8 mouse cellular contexts compared by ENCODE assay signal in genomic region chr17:30007883-30008282, GRCm38 (mm10). TPM values are rescaled to one million over a fixed set of nuclear protein-coding genes. Genes with fewer than 3 reads are reported as not detected.
DNase-seq lines count a peak whose midpoint lies in the region; ATAC-seq and TF ChIP-seq lines count a peak whose summit lies in the region.

No protein-coding gene starts in this region.

- no peaks in the 10 kb centered on the region for H3K36me3 ChIP-seq in embryonic facial prominence, embryonic 12.5 days
- H3K36me3 ChIP-seq in embryonic facial prominence, embryonic 10.5 days (replicated peaks), result peaks cover 37% of the 10 kb centered on the region
- peaks cover 30% of the 10 kb centered on the region for H3K36me3 ChIP-seq in megakaryocyte, embryonic 14.5 days (replicated peaks; ENCODE audit: low read length)
- no peaks in the 10 kb centered on the region; the same call in 1 of the 2 replicates for H3K36me3 ChIP-seq in liver, embryonic 13.5 days
- H3K36me3 ChIP-seq in stomach, postnatal 0 days (ENCODE audit: control insufficient read depth, insufficient read depth, low read length), result no peaks in the 10 kb centered on the region

- no peaks in the 10 kb centered on the region for H3K9me3 ChIP-seq in embryonic facial prominence, embryonic 12.5 days
- H3K9me3 ChIP-seq in embryonic facial prominence, embryonic 10.5 days, result no peaks in the 10 kb centered on the region
- no peaks in the 10 kb centered on the region for H3K9me3 ChIP-seq in megakaryocyte, embryonic 14.5 days
- H3K9me3 ChIP-seq in liver, embryonic 13.5 days (replicated peaks), result no peaks in the 10 kb centered on the region
- no peaks in the 10 kb centered on the region for H3K9me3 ChIP-seq in stomach, postnatal 0 days (ENCODE audit: control insufficient read depth, low read length)

- DNase-seq in embryonic facial prominence, embryonic 10.5 days (ENCODE audit: low spot score), result no peak
- DNase-seq in liver, embryonic 13.5 days, result no peak
- DNase-seq in stomach, postnatal 0 days (ENCODE audit: low spot score), result peak; percentile 29
- no peak for DNase-seq in spleen, postnatal 36 days (ENCODE audit: low spot score in 2 of 2)
- no peak for DNase-seq in gastrocnemius, postnatal 4 days (ENCODE audit: low spot score in 2 of 2)

- H3K4me2 ChIP-seq in embryonic facial prominence, embryonic 12.5 days (replicated peaks), result peak overlapping the region; percentile 79
- peak overlapping the region; percentile 35 for H3K4me2 ChIP-seq in liver, embryonic 13.5 days
- peak overlapping the region; percentile 11; the same call in 1 of the 2 replicates for H3K4me2 ChIP-seq in stomach, postnatal 0 days (replicated peaks; ENCODE audit: low read depth)

- no peak for ATAC-seq in embryonic facial prominence, embryonic 12.5 days (ENCODE audit: insufficient number of reproducible peaks, insufficient read depth, low FRiP score, low TSS enrichment)
- no peak for ATAC-seq in megakaryocyte, adult 5-6 weeks (ENCODE audit: poor library complexity, severe bottlenecking)
- ATAC-seq in liver, embryonic 13.5 days (ENCODE audit: low read depth), result no peak
- no peak for ATAC-seq in stomach, postnatal 0 days (ENCODE audit: low FRiP score, low TSS enrichment)

- H3K27ac ChIP-seq in embryonic facial prominence, embryonic 12.5 days, result no peak overlapping the region
- H3K27ac ChIP-seq in embryonic facial prominence, embryonic 10.5 days (replicated peaks), result no peak overlapping the region
- peak overlapping the region; percentile 29; the same call in 1 of the 2 replicates for H3K27ac ChIP-seq in liver, embryonic 13.5 days
- H3K27ac ChIP-seq in stomach, postnatal 0 days (replicated peaks), result peak overlapping the region; percentile 71; the same call in 1 of the 2 replicates

- H3K4me1 ChIP-seq in embryonic facial prominence, embryonic 12.5 days, result peaks cover 40% of the 10 kb centered on the region
- H3K4me1 ChIP-seq in embryonic facial prominence, embryonic 10.5 days, result peaks cover 50% of the 10 kb centered on the region
- H3K4me1 ChIP-seq in megakaryocyte, embryonic 14.5 days, result peaks cover 59% of the 10 kb centered on the region
- peaks cover 50% of the 10 kb centered on the region for H3K4me1 ChIP-seq in liver, embryonic 13.5 days (replicated peaks)
- H3K4me1 ChIP-seq in stomach, postnatal 0 days (replicated peaks; ENCODE audit: control insufficient read depth, insufficient read depth), result peaks cover 13% of the 10 kb centered on the region; the same call in 1 of the 2 replicates

- H3K4me3 ChIP-seq in embryonic facial prominence, embryonic 12.5 days, result no peak overlapping the region
- no peak overlapping the region for H3K4me3 ChIP-seq in embryonic facial prominence, embryonic 10.5 days
- H3K4me3 ChIP-seq in megakaryocyte, embryonic 14.5 days (replicated peaks), result peak overlapping the region; percentile 82
- no peak overlapping the region for H3K4me3 ChIP-seq in liver, embryonic 13.5 days (replicated peaks)
- H3K4me3 ChIP-seq in stomach, postnatal 0 days (ENCODE audit: low read depth, low read length), result no peak overlapping the region

- WGBS in embryonic facial prominence, embryonic 12.5 days, result 88% methylated on average over 6 of the region's 6 CpGs
- WGBS in embryonic facial prominence, embryonic 10.5 days, result 92% methylated on average over 6 of the region's 6 CpGs
- WGBS in liver, embryonic 13.5 days (ENCODE audit: insufficient replicate concordance), result 61% methylated on average over 6 of the region's 6 CpGs
- 39% methylated on average over 6 of the region's 6 CpGs for WGBS in stomach, postnatal 0 days

- no peaks in the 10 kb centered on the region for H3K27me3 ChIP-seq in embryonic facial prominence, embryonic 12.5 days
- H3K27me3 ChIP-seq in embryonic facial prominence, embryonic 10.5 days (replicated peaks; ENCODE audit: low read depth, poor library complexity, severe bottlenecking), result no peaks in the 10 kb centered on the region
- no peaks in the 10 kb centered on the region for H3K27me3 ChIP-seq in megakaryocyte, embryonic 14.5 days (replicated peaks)
- no peaks in the 10 kb centered on the region for H3K27me3 ChIP-seq in liver, embryonic 13.5 days
- H3K27me3 ChIP-seq in stomach, postnatal 0 days (ENCODE audit: control insufficient read depth, insufficient read depth, low read length), result no peaks in the 10 kb centered on the region

- TF ChIP-seq EP300 in stomach, postnatal 0 days (optimal IDR thresholded peaks at IDR 0.05), result no peak

- TF ChIP-seq CTCF in stomach, postnatal 0 days (IDR thresholded peaks at IDR 0.05; ENCODE audit: low read depth), result no peak

- H3K9ac ChIP-seq in embryonic facial prominence, embryonic 12.5 days, result no peak overlapping the region
- no peak overlapping the region for H3K9ac ChIP-seq in liver, embryonic 13.5 days
- H3K9ac ChIP-seq in stomach, postnatal 0 days (ENCODE audit: low read length), result no peak overlapping the region

RNA-seq across cellular contexts. Expression of gene Zfand3, which starts 3.4 kb away (rescaled TPM):
- 68.1 and 70.3 TPM in 2 replicates for polyA plus RNA-seq in embryonic facial prominence, embryonic 12.5 days (2016; fragmentation: Nextera tagmentation; extraction: Ambion mirVana)
- 59.1 and 62.5 TPM in 2 replicates for polyA plus RNA-seq in embryonic facial prominence, embryonic 10.5 days (2016; fragmentation: Nextera tagmentation; extraction: Ambion mirVana)
- 98.5 and 157 TPM in 2 replicates for polyA plus RNA-seq in megakaryocyte, embryonic 14.5 days (2012; ENCODE audit: insufficient read depth, low replicate concordance)
- 34.5 and 36.9 TPM in 2 replicates for total RNA-seq in megakaryocyte, adult 5-6 weeks (2015)
- total RNA-seq in megakaryocyte, adult 5-6 weeks (2017), result 28.4 and 29.2 TPM in 2 replicates
- polyA plus RNA-seq in liver, embryonic 13.5 days (2015; fragmentation: Nextera tagmentation; extraction: Ambion mirVana), result 13.7 and 14.5 TPM in 2 replicates
- polyA plus RNA-seq in stomach, postnatal 0 days (2015; fragmentation: Nextera tagmentation; extraction: Ambion mirVana), result 35.5 and 36.0 TPM in 2 replicates
- total RNA-seq in gastrocnemius, postnatal 4 days (2021), result 100 to 1,000 TPM; 122 to 139 TPM

RNA-seq across cellular contexts. Expression of gene Mdga1, which starts 38.0 kb away (rescaled TPM):
- polyA plus RNA-seq in embryonic facial prominence, embryonic 12.5 days (2016; fragmentation: Nextera tagmentation; extraction: Ambion mirVana), result 2.4 and 4.0 TPM in 2 replicates
- 1.2 and 1.7 TPM in 2 replicates for polyA plus RNA-seq in embryonic facial prominence, embryonic 10.5 days (2016; fragmentation: Nextera tagmentation; extraction: Ambion mirVana)
- polyA plus RNA-seq in megakaryocyte, embryonic 14.5 days (2012; ENCODE audit: insufficient read depth, low replicate concordance), result 24.2 and 32.8 TPM in 2 replicates
- 3.4 and 5.2 TPM in 2 replicates for total RNA-seq in megakaryocyte, adult 5-6 weeks (2015)
- 1.1 and 2.1 TPM in 2 replicates for total RNA-seq in megakaryocyte, adult 5-6 weeks (2017)
- polyA plus RNA-seq in liver, embryonic 13.5 days (2015; fragmentation: Nextera tagmentation; extraction: Ambion mirVana), result 1.0 and 1.1 TPM in 2 replicates
- 2.1 and 2.7 TPM in 2 replicates for polyA plus RNA-seq in stomach, postnatal 0 days (2015; fragmentation: Nextera tagmentation; extraction: Ambion mirVana)
- 10 to 100 TPM; 33.5 to 43.2 TPM for total RNA-seq in gastrocnemius, postnatal 4 days (2021)

Comparison
In these comparisons a context has a peak if more than half of its experiments do, and no peak if none do; other contexts are left out.
1. H3K27ac ChIP-seq: peak in liver, embryonic 13.5 days (single experiment) and stomach, postnatal 0 days (single experiment); none in embryonic facial prominence, embryonic 12.5 days (single experiment) and embryonic facial prominence, embryonic 10.5 days (single experiment).
2. H3K4me2 ChIP-seq: peak in every context shown above with its lines; median percentile 79 in embryonic facial prominence, embryonic 12.5 days; 35 in liver, embryonic 13.5 days; 11 in stomach, postnatal 0 days.